7 mouse cellular contexts compared by ENCODE assay signal in genomic region chr10:80987709-80988441, GRCm38 (mm10). TPM values are rescaled to one million over a fixed set of nuclear protein-coding genes. Genes with fewer than 3 reads are reported as not detected.
DNase-seq lines count a peak whose midpoint lies in the region; ATAC-seq and TF ChIP-seq lines count a peak whose summit lies in the region.

No protein-coding gene starts in this region.

- ATAC-seq in hindbrain, embryonic 16.5 days = peak; percentile 80
- peak; percentile 75 for ATAC-seq in limb, embryonic 11.5 days (ENCODE audit: insufficient number of reproducible peaks, low FRiP score, low TSS enrichment, low read depth)
- ATAC-seq in midbrain, embryonic 12.5 days (ENCODE audit: low FRiP score, low read depth) = peak; percentile 80

- H3K27ac ChIP-seq in hindbrain, embryonic 16.5 days (ENCODE audit: low read depth, low read length) = no peak overlapping the region
- no peak overlapping the region for H3K27ac ChIP-seq in limb, embryonic 11.5 days (replicated peaks; ENCODE audit: low read depth, low read length)
- no peak overlapping the region for H3K27ac ChIP-seq in midbrain, embryonic 12.5 days (replicated peaks)
- H3K27ac ChIP-seq in small intestine, adult 2 months (ENCODE audit: insufficient read depth, low read depth, low read length) = peak overlapping the region; percentile 10; the same call in 1 of the 2 replicates

- TF ChIP-seq POLR2A in small intestine, adult 2 months (IDR thresholded peaks at IDR 0.05; ENCODE audit: low read depth, low read length) = no peak

- peak; percentile 77 for DNase-seq in adipocyte (ENCODE audit: low spot score)
- peak; percentile 88 to 93 for DNase-seq in cerebellum, postnatal 25 days
- peak; percentile 81 to 83 for DNase-seq in gastrocnemius, adult 8-10 months (ENCODE audit: low spot score in 2 of 2)
- peak; percentile 92 for DNase-seq in limb, embryonic 11.5 days (ENCODE audit: low spot score)

- peaks cover 21% of the 10 kb centered on the region for H3K27me3 ChIP-seq in hindbrain, embryonic 16.5 days (replicated peaks; ENCODE audit: control insufficient read depth, insufficient read depth, low read length)
- peaks cover 37% of the 10 kb centered on the region for H3K27me3 ChIP-seq in limb, embryonic 11.5 days (ENCODE audit: control insufficient read depth, insufficient read depth, low read length)
- H3K27me3 ChIP-seq in midbrain, embryonic 12.5 days = peaks cover 70% of the 10 kb centered on the region
- no peaks in the 10 kb centered on the region for H3K27me3 ChIP-seq in small intestine, adult 2 months (ENCODE audit: control insufficient read depth, insufficient read depth, low read length)

- 10% methylated on average over 10 of the region's 10 CpGs for WGBS in hindbrain, embryonic 16.5 days
- 9% methylated on average over 10 of the region's 10 CpGs for WGBS in limb, embryonic 11.5 days
- WGBS in midbrain, embryonic 12.5 days = 14% methylated on average over 10 of the region's 10 CpGs
- WGBS in small intestine, adult 2 months = 12% methylated on average over 10 of the region's 10 CpGs

- no peaks in the 10 kb centered on the region for H3K36me3 ChIP-seq in hindbrain, embryonic 16.5 days (ENCODE audit: control insufficient read depth, insufficient read depth, low read length)
- H3K36me3 ChIP-seq in limb, embryonic 11.5 days (ENCODE audit: control insufficient read depth, insufficient read depth, low read length) = no peaks in the 10 kb centered on the region
- no peaks in the 10 kb centered on the region for H3K36me3 ChIP-seq in midbrain, embryonic 12.5 days
- no peaks in the 10 kb centered on the region for H3K36me3 ChIP-seq in small intestine, adult 2 months (ENCODE audit: control insufficient read depth, insufficient read depth, low read length)

- H3K9ac ChIP-seq in hindbrain, embryonic 16.5 days (ENCODE audit: low read depth, low read length) = no peak overlapping the region
- H3K9ac ChIP-seq in limb, embryonic 11.5 days (ENCODE audit: low read length) = 0 out of 2 replicates have a peak overlapping the region, but pooled peaks have one; percentile 3
- no peak overlapping the region for H3K9ac ChIP-seq in midbrain, embryonic 12.5 days (replicated peaks)

- H3K4me3 ChIP-seq in hindbrain, embryonic 16.5 days (ENCODE audit: low read length) = no peak overlapping the region
- H3K4me3 ChIP-seq in limb, embryonic 11.5 days (ENCODE audit: low read depth, low read length) = no peak overlapping the region
- no peak overlapping the region for H3K4me3 ChIP-seq in midbrain, embryonic 12.5 days
- H3K4me3 ChIP-seq in small intestine, adult 2 months (ENCODE audit: low read depth, low read length) = no peak overlapping the region

- no peaks in the 10 kb centered on the region for H3K9me3 ChIP-seq in hindbrain, embryonic 16.5 days (ENCODE audit: control insufficient read depth, low read length)
- no peaks in the 10 kb centered on the region for H3K9me3 ChIP-seq in limb, embryonic 11.5 days (ENCODE audit: control insufficient read depth, low read length)
- no peaks in the 10 kb centered on the region for H3K9me3 ChIP-seq in midbrain, embryonic 12.5 days

- peaks cover 7% of the 10 kb centered on the region for H3K4me1 ChIP-seq in hindbrain, embryonic 16.5 days (ENCODE audit: control insufficient read depth, insufficient read depth, low read depth, low read length)
- peaks cover 5% of the 10 kb centered on the region; the same call in 1 of the 2 replicates for H3K4me1 ChIP-seq in limb, embryonic 11.5 days (ENCODE audit: control insufficient read depth, insufficient read depth, low read length)
- H3K4me1 ChIP-seq in midbrain, embryonic 12.5 days = peaks cover 7% of the 10 kb centered on the region
- peaks cover 18% of the 10 kb centered on the region for H3K4me1 ChIP-seq in small intestine, adult 2 months (ENCODE audit: control insufficient read depth, insufficient read depth, insufficient read length, low read length)

- TF ChIP-seq CTCF in small intestine, adult 2 months (IDR thresholded peaks at IDR 0.05; ENCODE audit: extremely low read depth, insufficient read length, insufficient replicate concordance, low read depth, low read length) = peak; percentile 92

- H3K4me2 ChIP-seq in hindbrain, embryonic 16.5 days (ENCODE audit: low read length) = no peak overlapping the region
- H3K4me2 ChIP-seq in limb, embryonic 11.5 days (ENCODE audit: low read depth, severe bottlenecking) = no peak overlapping the region; the same call in 1 of the 2 replicates
- no peak overlapping the region for H3K4me2 ChIP-seq in midbrain, embryonic 12.5 days (replicated peaks)

RNA-seq across cellular contexts. Expression of gene Gng7, which starts 26.9 kb away (rescaled TPM):
- total RNA-seq in gastrocnemius, adult 8-10 months (2022) = 1 to 10 TPM; 1.1 to 2.7 (median 1.7) TPM
- 25.4 and 27.0 TPM in 2 replicates for polyA plus RNA-seq in hindbrain, embryonic 16.5 days (2015; fragmentation: Nextera tagmentation; extraction: Ambion mirVana)
- 4.6 and 4.8 TPM in 2 replicates for polyA plus RNA-seq in limb, embryonic 11.5 days (2014; fragmentation: Nextera tagmentation; extraction: Ambion mirVana)
- 8.8 and 9.3 TPM in 2 replicates for polyA plus RNA-seq in midbrain, embryonic 12.5 days (2016; fragmentation: Nextera tagmentation; extraction: Ambion mirVana)
- 0.44 and 0.74 TPM in 2 replicates for polyA plus RNA-seq in small intestine, adult 2 months (2012; rRNA removed)

RNA-seq across cellular contexts. Expression of gene Diras1, which starts 37.6 kb away (rescaled TPM):
- total RNA-seq in gastrocnemius, adult 8-10 months (2022) = under 1 TPM in 1 of 4 experiments, not detected in 3; 0.24 TPM
- polyA plus RNA-seq in hindbrain, embryonic 16.5 days (2015; fragmentation: Nextera tagmentation; extraction: Ambion mirVana) = 74.4 and 81.7 TPM in 2 replicates
- polyA plus RNA-seq in limb, embryonic 11.5 days (2014; fragmentation: Nextera tagmentation; extraction: Ambion mirVana) = 0.07 and 0.16 TPM in 2 replicates
- polyA plus RNA-seq in midbrain, embryonic 12.5 days (2016; fragmentation: Nextera tagmentation; extraction: Ambion mirVana) = 11.3 and 13.4 TPM in 2 replicates
- polyA plus RNA-seq in small intestine, adult 2 months (2012; rRNA removed) = 0.32 and 0.38 TPM in 2 replicates

RNA-seq across cellular contexts. Expression of gene Slc39a3, which starts 49.4 kb away (rescaled TPM):
- 10 to 100 TPM; 12.9 to 15.3 (median 13.9) TPM for total RNA-seq in gastrocnemius, adult 8-10 months (2022)
- 48.3 and 54.3 TPM in 2 replicates for polyA plus RNA-seq in hindbrain, embryonic 16.5 days (2015; fragmentation: Nextera tagmentation; extraction: Ambion mirVana)
- 7.8 and 7.9 TPM in 2 replicates for polyA plus RNA-seq in limb, embryonic 11.5 days (2014; fragmentation: Nextera tagmentation; extraction: Ambion mirVana)
- 33.1 and 34.9 TPM in 2 replicates for polyA plus RNA-seq in midbrain, embryonic 12.5 days (2016; fragmentation: Nextera tagmentation; extraction: Ambion mirVana)
- 19.3 and 31.6 TPM in 2 replicates for polyA plus RNA-seq in small intestine, adult 2 months (2012; rRNA removed)

RNA-seq across cellular contexts. Expression of gene Gadd45b, which starts 58.0 kb away (rescaled TPM):
- 10 to 100 TPM in 3 of 4 experiments, 1 to 10 TPM in 1; 6.8 to 31.8 (median 26.9) TPM for total RNA-seq in gastrocnemius, adult 8-10 months (2022)
- polyA plus RNA-seq in hindbrain, embryonic 16.5 days (2015; fragmentation: Nextera tagmentation; extraction: Ambion mirVana) = 8.0 and 9.0 TPM in 2 replicates
- 10.9 and 12.3 TPM in 2 replicates for polyA plus RNA-seq in limb, embryonic 11.5 days (2014; fragmentation: Nextera tagmentation; extraction: Ambion mirVana)
- 8.7 and 11.8 TPM in 2 replicates for polyA plus RNA-seq in midbrain, embryonic 12.5 days (2016; fragmentation: Nextera tagmentation; extraction: Ambion mirVana)
- 16.2 and 29.7 TPM in 2 replicates for polyA plus RNA-seq in small intestine, adult 2 months (2012; rRNA removed)
